Mouse (Mus musculus) layer of hippocampus, adult 9-11 months (tissue): ENCODE results near the gene Hoxa6.

Experiments used
- DNase-seq: peaks from one replicate; pipeline ENCODE4 v3.0.0; 2022

Gene Hoxa6

DNA sequence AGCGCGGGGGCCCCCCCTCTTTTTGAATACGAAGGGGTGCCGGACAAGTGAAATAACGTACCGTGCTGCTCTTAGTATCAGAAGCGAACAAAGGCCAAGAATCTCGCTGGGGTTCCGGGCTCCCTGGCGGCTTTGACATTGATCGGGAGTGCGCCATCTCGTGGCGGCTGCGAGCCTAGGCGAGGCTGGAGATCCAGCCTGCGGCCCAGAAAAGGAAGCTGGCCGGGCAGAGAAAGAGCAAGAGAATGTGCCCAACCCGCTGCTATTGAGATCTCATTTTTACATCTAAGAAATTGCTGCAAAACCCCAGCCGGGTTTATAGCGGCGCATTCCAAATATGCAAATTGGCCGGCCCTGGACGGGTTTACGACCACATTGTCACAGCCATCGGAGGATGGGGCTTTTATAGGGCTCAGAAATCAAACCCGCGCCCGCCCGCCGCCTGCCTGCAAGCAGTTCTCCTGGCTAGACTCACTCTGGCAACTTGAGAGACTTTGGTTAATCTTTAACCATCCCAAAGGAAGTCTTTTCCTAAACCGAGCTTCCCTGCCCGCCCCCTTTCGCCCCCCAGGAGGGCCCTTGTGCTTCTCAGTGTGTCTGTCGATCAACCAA lies 32.0 kb upstream of the Hoxa6 start, which contains the start of gene Hoxa10:
Gene Hoxa10, minus strand, starts transcription at position 466 of the 612 bp plus-strand sequence.
- peak; percentile 19 for DNase-seq

DNA sequence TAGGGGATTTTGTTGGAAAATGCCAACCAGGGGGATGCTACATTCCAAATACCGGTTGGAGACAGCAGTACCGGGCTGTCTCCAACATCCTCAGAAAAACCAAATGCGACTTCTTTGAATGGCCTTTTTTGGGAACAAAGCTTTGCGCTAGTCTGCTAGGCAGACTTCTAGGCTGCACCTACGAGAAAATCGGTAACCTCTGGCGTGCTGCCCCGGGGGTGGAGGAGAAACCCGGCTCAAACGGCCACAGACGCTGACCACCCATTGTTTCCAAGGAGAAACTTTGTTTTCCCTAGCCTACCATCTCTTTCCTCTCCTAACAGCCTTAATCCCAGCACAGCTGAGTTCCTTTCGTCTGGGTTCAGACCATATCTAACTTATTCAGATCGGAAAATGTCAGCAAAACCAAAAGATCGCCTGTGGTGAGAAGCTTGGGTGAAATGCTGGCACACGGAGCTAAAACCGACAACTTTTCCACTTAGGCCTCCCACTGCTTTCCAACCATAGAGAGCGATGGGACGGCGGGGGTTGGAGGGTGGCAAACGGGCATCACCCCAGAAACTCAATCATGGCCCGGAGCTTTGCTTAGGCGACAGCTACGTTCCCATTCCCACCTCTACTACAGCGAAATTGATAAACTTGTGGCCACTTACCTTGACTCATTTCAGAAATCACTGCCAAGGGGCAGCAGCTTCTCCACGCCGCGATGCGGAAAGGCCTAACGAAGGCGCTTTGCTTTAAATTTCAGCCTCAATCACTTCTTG lies 31.3 kb upstream of the Hoxa6 start:
- DNase-seq: no peak

DNA sequence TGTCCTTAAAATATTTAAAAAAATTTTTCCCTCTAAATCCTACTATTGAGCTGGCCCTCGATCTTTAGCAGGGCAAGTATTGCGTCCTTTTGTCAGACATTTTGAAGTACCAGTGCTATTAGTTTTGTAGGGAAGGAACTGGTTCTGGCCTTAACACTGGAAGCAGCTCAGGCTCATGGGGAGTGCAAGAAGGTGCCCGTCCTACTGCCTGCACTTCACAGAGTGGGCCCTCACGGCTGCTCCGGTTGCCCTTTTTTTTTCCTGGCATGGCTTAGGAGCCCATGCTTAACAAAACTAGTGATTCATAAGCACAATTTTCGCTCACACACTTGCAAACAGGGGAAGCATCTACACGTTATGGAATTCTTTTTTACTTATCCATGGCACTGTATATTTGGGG lies 30.5 kb upstream of the Hoxa6 start:
- DNase-seq: no peak

DNA sequence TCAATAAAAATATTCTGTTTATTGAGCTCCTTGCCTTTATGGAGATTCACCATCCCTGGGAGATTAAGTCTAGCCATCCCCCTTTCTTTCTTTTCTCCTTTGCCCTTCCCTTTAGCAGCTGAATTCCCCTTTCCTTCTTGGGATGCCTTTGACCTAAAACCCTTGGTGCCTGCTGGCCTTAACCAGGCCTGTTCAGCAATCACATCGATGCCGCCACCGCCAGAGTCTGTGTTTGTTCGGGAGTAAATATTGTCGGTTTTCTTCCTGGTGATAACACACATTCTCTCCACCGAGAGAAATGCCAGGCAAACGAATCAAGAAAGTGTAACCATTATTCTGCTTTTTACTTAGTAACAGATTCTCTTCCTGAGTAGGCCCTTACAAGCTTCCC lies 29.6 kb upstream of the Hoxa6 start:
- DNase-seq: no peak

DNA sequence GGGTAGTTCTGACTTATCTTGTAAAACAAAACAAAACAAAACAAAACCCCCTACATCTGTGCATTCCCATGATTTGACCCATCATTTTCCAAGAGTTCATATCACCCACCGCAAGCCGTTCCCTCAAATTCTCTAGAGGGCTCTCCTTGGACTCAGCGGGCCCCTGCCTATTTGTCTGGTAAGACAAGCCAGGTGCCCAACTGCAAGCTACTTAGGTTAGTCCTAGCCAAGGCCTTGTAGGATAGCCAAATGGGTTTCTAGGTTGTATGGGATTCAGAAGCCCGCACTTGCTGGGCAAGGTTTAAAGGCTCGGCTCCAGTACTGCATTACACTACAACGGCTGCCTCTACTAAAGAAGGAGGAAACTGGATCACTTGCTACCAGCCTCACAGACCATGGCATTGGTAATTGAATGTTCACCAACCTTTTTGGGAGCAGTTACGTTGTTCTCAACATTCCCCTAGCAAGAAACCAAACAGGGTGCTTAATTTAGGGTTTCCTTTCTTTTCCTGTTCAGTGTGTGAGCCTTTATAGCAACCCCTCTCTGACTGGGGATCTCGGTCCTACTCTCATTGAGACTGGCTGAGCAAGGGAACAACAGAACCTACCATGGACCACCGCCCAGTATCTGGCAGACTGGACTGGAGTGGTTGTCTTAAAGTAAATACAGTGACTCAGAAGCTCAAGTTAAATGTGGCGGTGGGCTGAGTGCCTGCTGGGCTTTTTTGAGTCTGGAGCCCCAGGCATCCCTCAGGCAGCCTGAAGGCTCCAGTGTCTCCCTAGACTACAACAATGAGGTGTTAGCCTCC lies 29.0 kb upstream of the Hoxa6 start:
- no peak for DNase-seq

DNA sequence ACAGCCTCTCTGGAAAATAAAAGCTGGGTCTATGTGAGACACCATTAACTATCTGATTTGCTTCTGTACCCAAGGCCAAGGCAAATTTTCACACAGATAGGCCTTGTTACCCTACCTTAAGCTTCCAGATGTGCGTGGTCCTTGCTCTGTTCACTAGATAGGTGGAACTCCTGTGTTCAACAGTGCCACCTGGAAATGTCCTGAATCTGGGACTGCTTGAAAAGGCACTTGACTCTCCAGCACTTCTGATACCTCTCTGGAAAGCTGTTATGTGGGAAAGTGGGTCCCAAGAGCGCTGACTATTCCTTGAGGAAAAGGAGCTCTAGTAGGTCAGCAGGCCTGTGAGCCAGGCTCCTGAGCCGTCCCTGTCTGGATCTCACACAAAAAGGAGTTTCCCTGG lies 28.3 kb upstream of the Hoxa6 start:
- no peak for DNase-seq

DNA sequence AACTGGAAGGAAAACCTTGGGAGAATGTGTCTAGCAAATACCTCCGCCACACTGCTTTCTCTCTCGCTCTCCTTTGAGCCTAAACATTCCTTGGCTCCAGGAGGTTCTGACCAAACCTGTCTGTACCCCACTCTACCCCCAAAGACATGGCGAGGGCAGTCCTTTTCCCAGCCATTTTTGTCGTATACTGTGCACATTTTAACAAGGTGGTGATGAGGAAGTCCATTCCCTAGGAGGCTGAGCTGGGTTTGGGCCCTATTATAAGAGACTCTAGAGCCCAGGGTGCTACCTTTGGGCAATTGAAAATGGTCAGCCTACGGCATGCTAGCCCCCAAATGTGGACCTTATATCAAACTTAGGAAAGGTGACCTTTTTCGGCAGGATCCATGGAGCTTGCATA lies 27.3 kb upstream of the Hoxa6 start:
- DNase-seq: no peak

DNA sequence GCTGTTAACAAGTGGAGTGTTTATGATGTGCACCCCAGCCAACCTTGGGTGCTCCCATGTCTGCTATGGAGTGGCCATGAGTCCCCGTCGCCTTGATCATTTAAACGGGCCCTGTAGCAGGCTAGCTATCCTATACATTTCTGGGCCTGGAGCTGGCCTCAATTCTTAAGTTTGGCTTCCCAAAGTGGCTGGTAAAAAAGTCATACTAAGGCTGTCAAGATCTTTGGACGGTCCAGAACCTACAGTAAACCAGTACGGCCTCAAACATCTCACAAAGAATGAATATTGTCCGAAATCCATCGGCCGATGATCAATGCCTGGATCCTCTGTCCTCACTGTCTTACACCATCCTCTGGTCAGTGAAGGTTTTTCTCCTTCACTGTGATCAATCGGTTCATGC lies 26.7 kb upstream of the Hoxa6 start:
- no peak for DNase-seq

DNA sequence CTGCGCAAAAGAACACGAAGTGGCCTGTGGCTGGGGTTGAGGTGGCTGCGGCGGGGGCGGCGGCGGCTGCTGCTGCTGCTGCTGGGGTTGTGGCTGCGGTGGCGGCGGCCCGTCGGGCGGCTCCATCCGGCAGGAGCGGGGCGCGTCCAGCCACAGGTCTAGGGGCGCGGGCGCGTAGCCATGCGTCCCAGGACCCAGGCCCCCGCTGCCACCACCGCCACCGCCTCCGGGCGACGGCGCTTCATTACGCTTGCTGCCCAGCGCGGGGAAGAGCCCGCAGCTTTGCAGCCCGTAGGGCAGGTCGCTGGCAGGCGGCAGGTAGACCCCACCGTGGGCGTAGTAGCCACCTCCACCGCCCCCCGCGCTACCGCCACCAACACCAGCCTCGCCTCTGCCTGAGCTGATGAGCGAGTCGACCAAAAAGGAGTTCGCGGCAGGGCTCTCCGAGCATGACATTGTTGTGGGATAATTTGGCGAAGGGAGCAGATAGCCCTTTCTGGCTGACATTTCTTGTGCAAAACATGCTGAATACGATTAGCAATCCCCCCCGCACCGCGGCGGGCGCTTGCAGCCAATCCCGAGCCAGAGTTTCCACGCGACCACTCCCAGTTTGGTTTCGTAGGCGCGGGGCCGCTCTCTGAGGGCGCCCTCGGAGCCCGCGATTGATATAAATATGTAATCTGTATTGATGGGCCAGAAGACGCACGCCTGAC lies 26.1 kb upstream of the Hoxa6 start:
- DNase-seq: no peak

DNA sequence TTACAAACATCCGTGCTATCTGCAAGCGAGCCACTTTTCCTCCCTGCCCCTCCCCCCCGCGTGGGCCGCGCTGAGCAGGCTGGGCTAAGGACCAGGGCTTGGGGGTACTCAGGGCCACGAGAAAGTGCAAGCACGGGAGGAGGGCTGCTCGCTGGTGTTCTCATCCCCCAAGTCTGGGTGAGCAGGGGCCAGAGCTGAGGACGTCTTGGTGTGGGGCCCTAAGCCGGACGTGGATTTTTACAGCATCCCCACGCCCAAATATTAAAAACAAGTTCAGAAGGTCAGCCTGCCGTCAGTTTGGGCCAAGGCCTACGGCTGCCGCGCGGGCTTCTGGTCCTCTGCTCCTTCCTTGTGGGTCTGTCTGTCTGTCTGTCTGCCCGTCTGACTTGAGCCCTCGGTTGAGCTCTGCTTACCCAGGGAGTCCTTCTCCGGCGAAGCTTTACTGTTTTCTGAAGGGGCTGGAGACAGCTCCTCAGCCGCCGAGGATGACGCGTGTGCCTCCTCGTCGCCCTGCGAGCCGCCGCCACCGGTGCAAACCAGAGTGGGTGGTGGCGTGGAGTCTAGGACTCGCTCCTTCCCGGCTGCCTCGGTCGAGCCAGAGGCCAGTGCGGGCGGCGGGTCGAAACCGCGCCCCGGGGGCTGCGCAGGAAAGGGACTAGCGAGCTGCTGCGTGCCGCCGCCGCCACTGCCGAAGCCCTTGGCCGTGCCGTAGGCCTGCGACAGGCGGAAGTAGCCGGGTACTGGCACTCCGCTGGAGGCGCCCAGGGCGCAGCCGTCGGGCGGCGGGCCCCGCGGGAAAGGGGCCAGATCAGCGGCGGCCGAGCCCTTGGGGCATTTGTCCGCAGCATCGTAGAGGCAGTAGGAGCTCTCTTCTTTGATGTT lies 25.3 kb upstream of the Hoxa6 start:
- DNase-seq: no peak

DNA sequence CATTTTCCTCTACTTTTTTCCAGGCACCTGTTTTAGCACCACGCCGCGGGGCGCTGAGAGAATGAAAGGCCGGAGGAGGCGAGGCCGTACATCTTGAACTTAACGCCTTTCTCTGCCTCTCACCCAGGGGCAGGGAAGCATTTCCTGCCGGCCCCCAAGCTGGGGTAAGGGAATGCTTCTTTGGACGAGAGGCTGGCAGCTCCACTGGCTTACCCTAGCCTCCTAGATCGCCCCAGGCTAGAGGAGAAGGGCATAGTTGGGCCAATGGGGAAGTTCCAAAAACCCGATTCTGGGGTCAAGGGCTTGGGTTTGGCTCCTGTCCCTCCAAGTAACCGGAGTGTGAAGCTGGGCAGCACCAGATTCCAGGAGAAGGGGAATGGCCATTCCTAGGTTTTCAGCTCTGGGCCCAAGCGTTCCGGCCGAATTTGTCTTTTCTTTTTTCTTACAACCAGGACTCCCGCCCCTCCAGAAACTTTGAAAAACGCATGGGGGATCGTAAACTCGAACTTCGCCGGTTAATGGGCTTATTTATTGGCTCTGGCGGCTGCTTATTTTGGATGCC lies 24.5 kb upstream of the Hoxa6 start:
- no peak for DNase-seq

DNA sequence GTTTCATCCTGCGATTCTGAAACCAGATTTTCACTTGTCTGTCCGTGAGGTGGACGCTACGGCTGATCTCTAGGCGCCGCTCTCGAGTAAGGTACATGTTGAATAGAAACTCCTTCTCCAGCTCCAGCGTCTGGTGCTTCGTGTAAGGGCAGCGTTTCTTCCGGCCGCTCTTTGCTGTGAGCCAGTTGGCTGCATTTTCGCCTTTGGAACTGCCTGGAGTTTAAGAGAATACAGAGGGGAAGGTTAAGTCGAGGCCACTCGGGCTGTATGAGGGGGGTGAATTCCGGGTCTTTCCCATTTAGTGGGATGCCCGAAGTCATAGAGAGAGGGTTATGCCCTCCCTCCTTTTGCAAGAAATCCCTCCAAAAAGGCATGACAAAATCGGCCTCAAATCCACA lies 24.0 kb upstream of the Hoxa6 start:
- no peak for DNase-seq

DNA sequence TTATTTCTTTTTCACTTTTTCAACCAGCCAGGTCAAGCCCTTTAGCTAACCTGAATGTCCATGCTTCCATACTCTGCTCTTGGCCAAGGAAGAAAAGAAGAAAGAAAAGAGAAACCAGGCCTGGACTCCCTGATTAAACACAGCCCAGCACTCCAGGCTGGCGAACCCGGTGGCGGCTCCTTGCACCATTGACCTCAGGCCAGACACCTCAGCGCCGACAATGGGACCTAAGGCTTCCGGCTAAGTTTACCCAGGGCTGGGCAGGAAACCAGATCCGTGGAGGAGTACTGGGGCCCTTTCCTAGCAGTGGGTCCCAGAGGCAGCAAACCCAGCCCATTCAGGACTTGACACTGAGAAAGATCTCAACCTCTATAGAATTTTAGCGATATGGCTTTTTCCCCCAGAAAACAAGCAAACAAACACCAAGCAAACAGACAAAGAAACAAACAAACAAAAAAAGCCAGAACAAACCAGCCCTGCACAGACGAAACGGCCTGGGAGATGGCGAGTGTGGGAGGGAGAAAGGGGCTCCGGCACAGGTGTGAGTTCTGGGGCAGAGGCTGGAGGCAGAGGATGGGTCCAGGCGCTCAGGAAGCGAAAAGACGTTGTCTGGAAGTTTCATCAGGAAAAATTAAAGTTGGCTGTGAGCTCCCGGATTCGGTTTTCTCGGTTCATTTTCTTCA lies 23.5 kb upstream of the Hoxa6 start:
- no peak for DNase-seq

DNA sequence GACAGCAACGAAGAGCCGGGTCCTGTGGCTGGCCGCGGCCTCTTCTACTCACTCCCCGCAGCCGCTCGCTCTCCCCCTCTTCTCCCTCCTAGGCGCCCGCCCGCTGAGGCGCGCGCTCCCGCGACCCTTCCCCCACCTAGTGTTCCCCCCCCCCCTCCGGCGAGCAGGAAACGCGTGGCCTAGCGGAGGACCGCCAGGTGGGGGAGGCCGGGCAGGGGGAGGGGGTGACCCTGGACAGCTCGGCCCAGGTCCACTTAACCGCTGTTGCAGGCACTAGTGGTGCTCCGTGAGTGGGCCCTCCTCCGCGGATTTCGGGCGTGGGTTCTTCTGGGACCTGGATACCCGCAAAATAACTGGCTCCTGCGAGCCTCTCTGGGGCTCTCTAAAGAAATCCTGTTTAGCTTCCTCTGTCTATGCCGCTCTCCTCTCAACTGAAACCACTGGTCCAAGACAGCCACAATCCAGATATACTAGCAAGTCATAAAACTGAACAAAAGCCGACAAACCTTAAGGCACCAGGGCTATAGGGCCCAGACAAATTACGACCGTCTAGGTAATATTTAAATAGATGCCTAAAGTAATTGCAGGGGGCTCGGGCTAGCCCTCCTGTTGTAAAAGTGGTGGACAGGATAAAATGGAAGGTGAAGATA lies 22.1 kb upstream of the Hoxa6 start, which contains the start of gene Hoxa9:
Gene Hoxa9, minus strand, starts transcription at position 574 of the 650 bp plus-strand sequence.
- DNase-seq: no peak

DNA sequence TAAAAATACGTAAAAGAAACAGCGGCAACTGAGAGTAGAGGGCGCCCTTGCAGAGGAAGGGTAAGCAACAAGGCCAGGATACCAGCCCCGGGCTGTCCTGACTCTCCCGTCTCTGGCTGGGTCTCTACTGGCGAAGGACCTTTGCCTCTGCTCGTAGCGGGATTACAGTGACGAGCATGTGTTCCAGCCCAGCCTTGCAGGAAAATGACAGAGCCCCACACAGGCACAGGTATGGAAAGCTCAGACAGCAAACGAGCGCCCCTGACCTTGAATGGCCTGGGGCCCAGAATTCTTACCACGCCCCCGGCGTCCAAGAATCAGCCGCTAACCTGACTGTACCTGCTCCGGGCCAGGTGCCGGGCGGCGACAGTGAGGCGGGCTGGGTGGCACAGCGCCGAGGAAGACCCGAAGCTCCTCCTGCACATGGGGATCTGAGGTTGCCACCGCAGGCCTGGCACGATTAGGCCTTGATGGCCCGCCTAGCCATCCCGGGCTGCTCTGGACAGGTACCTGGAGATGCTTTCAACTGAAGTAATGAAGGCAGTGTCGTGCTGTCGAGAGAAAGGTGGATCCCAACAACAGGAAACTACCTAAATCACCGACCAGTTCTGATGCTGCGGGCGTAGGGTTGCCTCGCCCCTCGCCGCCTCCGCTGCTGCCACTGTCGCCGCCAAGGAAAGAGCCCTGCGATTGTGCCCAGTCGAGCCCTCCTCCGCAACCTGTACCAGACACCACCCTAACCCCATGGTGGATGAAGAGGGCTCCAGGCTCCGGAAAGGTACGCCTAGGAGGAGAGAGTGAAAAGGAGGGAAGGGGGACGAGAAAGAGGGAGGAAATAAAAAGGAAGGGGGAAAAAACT lies 21.3 kb upstream of the Hoxa6 start:
- DNase-seq: no peak

DNA sequence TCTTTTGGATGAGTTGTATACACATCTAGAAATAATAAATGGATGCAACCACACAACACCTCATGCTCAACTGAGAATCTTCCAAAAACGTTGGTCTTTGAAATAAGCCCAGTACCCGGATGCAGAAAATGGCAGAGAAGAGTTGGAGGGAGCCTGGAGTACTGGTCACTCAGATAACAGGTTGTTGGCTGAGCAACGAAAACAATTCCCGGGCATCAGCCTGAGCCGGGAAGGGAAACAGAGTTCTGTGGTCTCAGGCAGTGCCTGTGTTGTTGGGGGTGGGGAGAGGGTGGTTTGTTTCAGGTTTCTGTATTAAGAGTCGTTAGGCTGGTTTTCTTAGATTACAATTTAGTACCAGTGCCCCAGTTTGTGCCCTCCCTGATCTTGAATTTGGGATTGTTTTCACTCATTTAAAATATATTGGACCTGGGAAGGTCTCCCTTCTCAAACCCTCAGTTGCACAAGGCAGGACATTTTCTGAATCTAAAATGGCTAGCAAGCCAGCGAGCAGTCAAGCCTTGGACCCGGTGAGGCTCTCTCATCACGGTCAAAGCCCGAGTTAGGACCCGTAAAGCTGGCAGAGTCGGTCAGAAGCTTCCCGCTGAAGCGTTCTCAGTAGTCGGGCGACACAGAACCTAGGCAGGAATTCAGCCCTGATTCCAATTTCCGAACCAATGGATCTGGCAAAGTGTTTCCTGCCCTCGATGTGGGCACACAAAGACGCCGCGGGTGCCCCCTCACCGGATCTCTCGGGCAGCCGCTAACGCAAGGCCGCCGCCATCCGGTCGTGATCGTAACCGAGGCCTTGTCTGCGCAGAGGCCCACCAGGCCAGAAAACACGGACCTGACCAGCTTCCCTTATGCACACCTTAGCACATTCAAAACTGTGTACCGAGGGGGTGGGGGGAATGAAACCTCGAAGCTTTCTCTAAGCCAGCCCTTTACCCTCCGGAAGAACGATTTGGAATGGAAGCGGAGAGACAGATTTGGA lies 20.2 kb upstream of the Hoxa6 start:
- DNase-seq: no peak

DNA sequence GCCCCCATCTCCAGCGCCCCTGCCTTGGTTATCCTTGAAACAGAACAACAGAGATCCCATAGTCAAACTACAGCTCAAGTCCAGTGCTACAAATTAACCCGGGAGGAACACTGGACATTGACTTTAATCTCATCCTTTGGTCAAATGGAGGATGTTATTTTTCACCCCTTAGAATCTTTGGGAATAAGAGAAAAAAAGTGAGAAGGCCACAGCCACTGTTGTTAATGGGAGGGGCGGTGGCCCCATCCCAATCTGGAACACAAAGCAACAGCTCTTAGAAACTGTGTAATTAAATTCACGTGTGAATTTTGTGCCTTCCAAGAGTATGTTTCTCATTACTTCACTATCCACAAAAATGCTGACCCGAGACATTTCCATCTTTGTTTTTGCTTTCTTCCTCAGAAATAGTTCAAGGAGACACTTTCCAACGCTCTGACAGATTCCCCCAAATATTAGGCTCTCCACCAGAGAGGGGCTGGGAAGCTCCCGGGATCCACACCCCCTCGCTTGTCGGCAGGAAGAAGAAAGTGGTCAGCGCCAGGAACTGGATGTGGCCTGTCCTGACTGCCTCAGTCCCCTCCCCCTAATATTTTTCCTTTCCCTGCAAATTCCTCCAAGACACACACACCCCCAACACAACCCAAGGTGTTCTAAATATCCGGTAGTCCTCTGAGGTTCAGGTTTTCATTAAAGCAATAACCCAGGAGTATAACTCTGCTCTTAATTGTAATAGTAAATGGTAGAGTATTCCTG lies 19.1 kb upstream of the Hoxa6 start:
- no peak for DNase-seq
